Mouse (Mus musculus): ENCODE measurements around the gene Sec22b. TPM values are rescaled to one million over a fixed set of nuclear protein-coding genes. Genes with fewer than 3 reads are reported as not detected.

Gene Sec22b
- total and polyA plus RNA-seq, 2 experiments from 2014 or later, result 54.6 to 95.1 TPM

GRCm38 (mm10) chr3:97901586-97901985 lies 596 bp downstream of the Sec22b start:
- WGBS, result 26% methylated on average over 5 of the region's 5 CpGs
- no peak for DNase-seq (ENCODE audit: low spot score)
- no peaks in the 10 kb centered on the region for H3K36me3 ChIP-seq (ENCODE audit: insufficient read depth, low read length)
- 0 out of 2 replicates have a peak overlapping the region, but pooled peaks have one; percentile 70 for H3K27ac ChIP-seq
- no peak for ATAC-seq
- peaks cover 10% of the 10 kb centered on the region; the same call in 1 of the 2 replicates for H3K4me1 ChIP-seq (ENCODE audit: insufficient read depth, low read length)
- H3K4me3 ChIP-seq (ENCODE audit: low read length), result peak overlapping the region; percentile 96
- H3K27me3 ChIP-seq (ENCODE audit: insufficient read depth, low read length), result no peaks in the 10 kb centered on the region
- H3K9me3 ChIP-seq (ENCODE audit: low read length), result no peaks in the 10 kb centered on the region
- H3K4me2 ChIP-seq (ENCODE audit: low read depth, low read length), result peak overlapping the region; percentile 91
- TF ChIP-seq CTCF (IDR thresholded peaks at IDR 0.05; ENCODE audit: low read depth), result no peak
- H3K9ac ChIP-seq (replicated peaks; ENCODE audit: low read length), result peak overlapping the region; percentile 94

DNA sequence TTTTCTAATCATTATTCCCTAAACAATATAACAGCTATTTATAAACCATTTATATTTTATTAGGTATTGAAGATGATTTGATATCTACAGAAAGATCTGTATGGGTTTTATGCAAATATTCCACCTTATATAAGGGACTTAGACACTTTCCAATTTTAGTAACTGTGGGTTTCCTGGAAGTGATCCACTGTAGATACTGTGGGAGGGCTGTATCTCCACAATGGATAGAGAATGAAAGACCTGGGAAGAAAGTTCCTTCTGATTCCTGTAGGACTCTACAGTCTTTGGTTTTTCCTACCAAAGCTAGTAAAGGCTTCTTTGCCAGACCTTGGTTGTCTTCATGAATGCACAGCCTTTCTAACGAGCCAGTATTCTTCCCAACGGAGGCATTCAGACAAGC lies 8.7 kb downstream of the Sec22b start:
- TF ChIP-seq CTCF (IDR thresholded peaks at IDR 0.05; ENCODE audit: low read depth), result no peak
- H3K4me3 ChIP-seq (ENCODE audit: low read length), result no peak overlapping the region
- ATAC-seq (no peak), DNase-seq (ENCODE audit: low spot score) (no peak)
- no peak overlapping the region for H3K9ac ChIP-seq (replicated peaks; ENCODE audit: low read length)
- peaks cover 2% of the 10 kb centered on the region; the same call in 1 of the 2 replicates for H3K36me3 ChIP-seq (ENCODE audit: insufficient read depth, low read length)
- H3K27ac ChIP-seq, result no peak overlapping the region
- no peaks in the 10 kb centered on the region for H3K4me1 ChIP-seq (ENCODE audit: insufficient read depth, low read length)
- H3K9me3 ChIP-seq (ENCODE audit: low read length), result no peaks in the 10 kb centered on the region
- H3K27me3 ChIP-seq (ENCODE audit: insufficient read depth, low read length), result no peaks in the 10 kb centered on the region
- whole genome bisulfite sequencing, result 63% methylated on average over 2 of the region's 2 CpGs
- H3K4me2 ChIP-seq (ENCODE audit: low read depth, low read length), result no peak overlapping the region

- no peak overlapping the region for H3K4me2 ChIP-seq (ENCODE audit: low read depth, low read length)
- WGBS, result 87% methylated on average over 7 of the region's 7 CpGs
- DNase-seq (ENCODE audit: low spot score) (no peak), ATAC-seq (no peak)
- no peak for TF ChIP-seq CTCF (IDR thresholded peaks at IDR 0.05; ENCODE audit: low read depth)
- H3K4me3 ChIP-seq (ENCODE audit: low read length), result no peak overlapping the region
- H3K27ac ChIP-seq, result no peak overlapping the region
- no peaks in the 10 kb centered on the region for H3K4me1 ChIP-seq (ENCODE audit: insufficient read depth, low read length)
- no peaks in the 10 kb centered on the region for H3K27me3 ChIP-seq (ENCODE audit: insufficient read depth, low read length)
- H3K9me3 ChIP-seq (ENCODE audit: low read length), result no peaks in the 10 kb centered on the region
- H3K9ac ChIP-seq (replicated peaks; ENCODE audit: low read length), result no peak overlapping the region
- H3K36me3 ChIP-seq (ENCODE audit: insufficient read depth, low read length), result peaks cover 10% of the 10 kb centered on the region; the same call in 1 of the 2 replicates
Measured at GRCm38 (mm10) chr3:97911093-97911492, 10.1 kb downstream of the Sec22b start.

- H3K27me3 ChIP-seq (ENCODE audit: insufficient read depth, low read length), result no peaks in the 10 kb centered on the region
- H3K36me3 ChIP-seq (ENCODE audit: insufficient read depth, low read length), result peaks cover 28% of the 10 kb centered on the region
- no peak overlapping the region for H3K4me2 ChIP-seq (ENCODE audit: low read depth, low read length)
- DNase-seq (ENCODE audit: low spot score) (peak; percentile 51), ATAC-seq (no peak)
- no peaks in the 10 kb centered on the region for H3K4me1 ChIP-seq (ENCODE audit: insufficient read depth, low read length)
- H3K27ac ChIP-seq, result no peak overlapping the region
- no peak overlapping the region for H3K4me3 ChIP-seq (ENCODE audit: low read length)
- no peak overlapping the region for H3K9ac ChIP-seq (replicated peaks; ENCODE audit: low read length)
- peak; percentile 64 for TF ChIP-seq CTCF (IDR thresholded peaks at IDR 0.05; ENCODE audit: low read depth)
- 73% methylated on average over 4 of the region's 4 CpGs for WGBS
- H3K9me3 ChIP-seq (ENCODE audit: low read length), result no peaks in the 10 kb centered on the region
Measured at GRCm38 (mm10) chr3:97915081-97915480, 14.1 kb downstream of the Sec22b start.

DNA sequence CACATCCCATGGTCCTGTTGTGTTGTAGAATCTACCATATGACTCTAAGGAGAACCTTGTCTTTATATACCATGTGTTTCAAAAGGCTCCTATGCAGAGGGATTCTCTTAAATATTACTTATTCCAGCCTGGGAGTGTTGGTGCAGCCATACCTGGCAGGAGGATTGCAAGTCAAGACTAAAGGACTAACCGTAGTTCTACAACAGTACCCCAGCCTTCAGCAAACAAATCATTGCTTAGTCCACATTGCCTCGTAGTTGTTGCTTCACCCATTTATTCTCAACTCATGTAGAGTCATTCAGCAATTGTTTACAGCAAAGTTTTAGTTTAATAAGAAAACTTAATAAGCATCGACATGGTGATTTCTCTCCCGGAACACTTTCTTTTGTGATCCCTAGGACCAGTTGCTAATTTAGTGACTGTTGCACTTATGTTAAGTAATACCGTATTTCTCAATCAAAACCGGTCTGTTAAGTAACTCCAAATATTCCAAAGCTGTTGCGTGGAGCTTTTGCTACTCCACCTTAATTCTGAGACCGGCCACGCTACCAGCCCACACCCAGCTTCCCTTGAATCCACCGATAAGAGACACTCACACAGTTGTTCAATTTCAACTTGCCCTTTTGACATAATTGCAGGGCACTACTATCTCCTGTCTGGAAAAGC lies 18.0 kb downstream of the Sec22b start:
- H3K27ac ChIP-seq, result no peak overlapping the region
- H3K9me3 ChIP-seq (ENCODE audit: low read length), result no peaks in the 10 kb centered on the region
- peaks cover 43% of the 10 kb centered on the region for H3K36me3 ChIP-seq (ENCODE audit: insufficient read depth, low read length)
- ATAC-seq, result no peak
- no peak overlapping the region for H3K4me3 ChIP-seq (ENCODE audit: low read length)
- DNase-seq (ENCODE audit: low spot score), result no peak
- no peak overlapping the region for H3K9ac ChIP-seq (replicated peaks; ENCODE audit: low read length)
- no peaks in the 10 kb centered on the region for H3K4me1 ChIP-seq (ENCODE audit: insufficient read depth, low read length)
- 96% methylated on average over 10 of the region's 10 CpGs for WGBS
- no peak for TF ChIP-seq CTCF (IDR thresholded peaks at IDR 0.05; ENCODE audit: low read depth)
- H3K27me3 ChIP-seq (ENCODE audit: insufficient read depth, low read length), result no peaks in the 10 kb centered on the region
- H3K4me2 ChIP-seq (ENCODE audit: low read depth, low read length), result no peak overlapping the region

GRCm38 (mm10) chr3:97925246-97925645 lies 24.3 kb downstream of the Sec22b start:
- Histone ChIP-seq H3K4me1 (ENCODE audit: insufficient read depth, low read length) (no peaks in the 10 kb centered on the region), H3K36me3 (ENCODE audit: insufficient read depth, low read length) (peaks cover 16% of the 10 kb centered on the region), H3K9ac (replicated peaks; ENCODE audit: low read length) (no peak overlapping the region), H3K4me2 (ENCODE audit: low read depth, low read length) (no peak overlapping the region), H3K4me3 (ENCODE audit: low read length) (no peak overlapping the region), H3K27ac (no peak overlapping the region), H3K27me3 (ENCODE audit: insufficient read depth, low read length) (no peaks in the 10 kb centered on the region), H3K9me3 (ENCODE audit: low read length) (no peaks in the 10 kb centered on the region)
- WGBS, result 86% methylated on average over 2 of the region's 2 CpGs
- ATAC-seq (no peak), DNase-seq (ENCODE audit: low spot score) (no peak)
- no peak for TF ChIP-seq CTCF (IDR thresholded peaks at IDR 0.05; ENCODE audit: low read depth)

- Histone ChIP-seq H3K27me3 (ENCODE audit: insufficient read depth, low read length) (no peaks in the 10 kb centered on the region), H3K9ac (replicated peaks; ENCODE audit: low read length) (no peak overlapping the region), H3K4me2 (ENCODE audit: low read depth, low read length) (no peak overlapping the region), H3K9me3 (ENCODE audit: low read length) (no peaks in the 10 kb centered on the region), H3K36me3 (ENCODE audit: insufficient read depth, low read length) (peaks cover 6% of the 10 kb centered on the region; the same call in 1 of the 2 replicates), H3K4me1 (ENCODE audit: insufficient read depth, low read length) (peaks cover 6% of the 10 kb centered on the region), H3K27ac (no peak overlapping the region), H3K4me3 (ENCODE audit: low read length) (no peak overlapping the region)
- TF ChIP-seq CTCF (IDR thresholded peaks at IDR 0.05; ENCODE audit: low read depth), result no peak
- WGBS, result 84% methylated on average over 4 of the region's 4 CpGs
- ATAC-seq (no peak), DNase-seq (ENCODE audit: low spot score) (no peak)
Measured at GRCm38 (mm10) chr3:97927322-97927721, 26.3 kb downstream of the Sec22b start.
